Mouse (Mus musculus) lung, postnatal 14 days (tissue): ENCODE measurements around the gene Tbx1.

ENCODE experiments used
- DNase-seq: peaks from one replicate; pipeline ENCODE4 v3.0.0; 2021

Gene Tbx1

GRCm38 (mm10) chr16:18622019-18622418 is 31.5 kb upstream of the Tbx1 start, which contains the start of gene Gp1bb:
Gp1bb (minus strand) TSS chr16:18622403.
- no peak for DNase-seq

GRCm38 (mm10) chr16:18621362-18622001 is 31.0 kb upstream of the Tbx1 start:
- no peak for DNase-seq

- DNase-seq = no peak
These were observed 30.3 kb upstream of the Tbx1 start for GRCm38 (mm10) chr16:18620601-18621361.

- DNase-seq = no peak
These were observed 29.7 kb upstream of the Tbx1 start for GRCm38 (mm10) chr16:18620201-18620600.

GRCm38 (mm10) chr16:18619110-18619509 is 28.6 kb upstream of the Tbx1 start:
- DNase-seq = no peak

- no peak for DNase-seq
These were observed 27.8 kb upstream of the Tbx1 start for GRCm38 (mm10) chr16:18618297-18618696.

GRCm38 (mm10) chr16:18617370-18618065 is 27.0 kb upstream of the Tbx1 start:
- DNase-seq = peak; percentile 92

GRCm38 (mm10) chr16:18613301-18613700 is 22.8 kb upstream of the Tbx1 start:
- no peak for DNase-seq

GRCm38 (mm10) chr16:18611752-18612151 is 21.3 kb upstream of the Tbx1 start:
- DNase-seq = no peak

- no peak for DNase-seq
These were observed 18.6 kb upstream of the Tbx1 start for GRCm38 (mm10) chr16:18609099-18609498.

- DNase-seq = no peak
These were observed 17.8 kb upstream of the Tbx1 start for GRCm38 (mm10) chr16:18608226-18608625.

GRCm38 (mm10) chr16:18605705-18606104 is 15.2 kb upstream of the Tbx1 start:
- no peak for DNase-seq

- no peak for DNase-seq
These were observed 13.8 kb upstream of the Tbx1 start for GRCm38 (mm10) chr16:18604267-18604701.

- DNase-seq = no peak
These were observed 11.0 kb upstream of the Tbx1 start for GRCm38 (mm10) chr16:18601447-18601846.

GRCm38 (mm10) chr16:18598006-18598405 is 7.5 kb upstream of the Tbx1 start:
- DNase-seq = no peak

GRCm38 (mm10) chr16:18596255-18596654 is 5.8 kb upstream of the Tbx1 start:
- no peak for DNase-seq

GRCm38 (mm10) chr16:18593930-18594329 is 3.5 kb upstream of the Tbx1 start:
- DNase-seq = no peak

GRCm38 (mm10) chr16:18591047-18592018 is 862 bp upstream of the Tbx1 start:
- no peak for DNase-seq

- no peak for DNase-seq
These were observed 1.3 kb downstream of the Tbx1 start for GRCm38 (mm10) chr16:18589080-18589621.

GRCm38 (mm10) chr16:18588738-18589055 is 1.8 kb downstream of the Tbx1 start:
- DNase-seq = no peak

GRCm38 (mm10) chr16:18587847-18588737 is 2.4 kb downstream of the Tbx1 start:
- DNase-seq = no peak
